Mouse (Mus musculus) liver, adult 2 months (tissue): Measurements from ENCODE around the gene Btn2a2. TPM values are rescaled to one million over a fixed set of nuclear protein-coding genes. Genes with fewer than 3 reads are reported as not detected.

Experiments
- DNase-seq: peaks from one replicate; pipeline ENCODE4 v3.0.0-alpha.2; 2011; ENCODE audit warnings: low read depth, low spot score; ENCODE audit errors: extremely low read depth
- H3K27ac ChIP-seq: fragments of 200-500 bp; replicated peaks from 2 replicates; pipeline ENCODE4 v1.5.1; 2012; ENCODE audit warnings: low read depth, mild to moderate bottlenecking, control low read depth, inconsistent platforms, low read length; ENCODE audit not compliant: insufficient read depth
- H3K27me3 ChIP-seq: fragments of 200-500 bp; 2 replicates; pipeline ENCODE4 v1.6.1; 2012; ENCODE audit warnings: mild to moderate bottlenecking, moderate library complexity, low read length, inconsistent platforms; ENCODE audit not compliant: control insufficient read depth, insufficient read depth
- H3K36me3 ChIP-seq: fragments of 200-500 bp; 2 replicates; pipeline ENCODE4 v1.6.1; 2012; ENCODE audit warnings: low read length, inconsistent platforms; ENCODE audit not compliant: control insufficient read depth, insufficient read depth
- H3K4me1 ChIP-seq: fragments of 200-500 bp; 2 replicates; pipeline ENCODE4 v1.6.1; 2011; ENCODE audit warnings: low read length; ENCODE audit not compliant: control insufficient read depth, insufficient read depth
- H3K4me3 ChIP-seq: fragments of 200-500 bp; 2 replicates; pipeline ENCODE4 v1.5.1; 2011; ENCODE audit warnings: low read depth, mild to moderate bottlenecking, control low read depth, low read length, moderate library complexity; ENCODE audit not compliant: insufficient read depth
- H3K79me2 ChIP-seq: fragments of 200-500 bp; 2 replicates; pipeline ENCODE4 v1.6.1; 2012; ENCODE audit warnings: inconsistent platforms, mild to moderate bottlenecking, low read length, moderate library complexity; ENCODE audit not compliant: control insufficient read depth, insufficient read depth
- H3K9ac ChIP-seq: fragments of 200-500 bp; 2 replicates; pipeline ENCODE4 v1.6.1; 2012; ENCODE audit warnings: low read depth, mild to moderate bottlenecking, control low read depth, inconsistent platforms, low read length
- CTCF ChIP-seq: fragments of 200-500 bp; IDR thresholded peaks from 2 replicates; pipeline ENCODE4 v1.5.1; 2011; ENCODE audit warnings: low read depth, low read length, control low read depth
- POLR2A ChIP-seq: fragments of 200-500 bp; IDR thresholded peaks from 2 replicates; pipeline ENCODE4 v1.6.1; 2011; ENCODE audit warnings: low read length, control low read depth; ENCODE audit not compliant: insufficient read depth; ENCODE audit errors: extremely low read depth
- WGBS: fragments of 180-500 bp; shearing (Covaris S2); methylation state at CpG from one replicate; pipeline ENCODE4 v1.1.7; 2018; 5-methylcytosine and 5-hydroxymethylcytosine counted together
- polyA plus RNA-seq: library from polyadenylated mRNA; depleted of rRNA; stranded (reverse); fragments of >200 nt; gene quantifications from 2 replicates; pipeline ENCODE4 v1.2.3, GENCODE M21; 2012
- total RNA-seq: library from RNA; depleted of rRNA; stranded (reverse); fragments of >200 nt; gene quantifications from 2 replicates; pipeline ENCODE4 v1.2.3, GENCODE M21; 2014

The Btn2a2 gene
- total and polyA plus RNA-seq, 2 experiments, result not detected

DNA sequence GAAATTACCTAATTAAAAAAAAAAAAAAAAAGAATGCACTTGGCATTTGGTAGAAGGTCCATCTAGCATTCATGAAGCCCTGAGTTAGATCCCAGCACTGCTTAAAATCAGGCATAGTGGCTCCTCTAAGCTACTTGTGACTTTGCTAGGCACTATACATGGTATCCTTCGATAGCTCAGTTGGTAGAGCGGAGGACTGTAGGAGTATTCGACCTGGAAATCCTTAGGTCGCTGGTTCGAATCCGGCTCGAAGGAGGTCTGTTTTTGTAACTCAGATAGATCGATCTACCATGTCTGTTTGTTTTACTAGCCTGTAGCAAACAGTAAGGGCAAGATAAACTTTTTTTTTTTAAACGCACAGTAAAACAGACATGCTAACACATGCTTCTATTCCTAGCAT is 21.7 kb downstream of the Btn2a2 start:
- H3K27me3 ChIP-seq, result no peaks in the 10 kb centered on the region
- no peak overlapping the region for H3K27ac ChIP-seq
- H3K36me3 ChIP-seq, result no peaks in the 10 kb centered on the region
- no peak for TF ChIP-seq POLR2A
- no peak for TF ChIP-seq CTCF
- WGBS, result 5% methylated on average over 9 of the region's 9 CpGs
- H3K79me2 ChIP-seq, result no peaks in the 10 kb centered on the region
- H3K4me3 ChIP-seq, result no peak overlapping the region
- peak; percentile 82 for DNase-seq
- peaks cover 13% of the 10 kb centered on the region for H3K4me1 ChIP-seq
- H3K9ac ChIP-seq, result no peak overlapping the region

DNA sequence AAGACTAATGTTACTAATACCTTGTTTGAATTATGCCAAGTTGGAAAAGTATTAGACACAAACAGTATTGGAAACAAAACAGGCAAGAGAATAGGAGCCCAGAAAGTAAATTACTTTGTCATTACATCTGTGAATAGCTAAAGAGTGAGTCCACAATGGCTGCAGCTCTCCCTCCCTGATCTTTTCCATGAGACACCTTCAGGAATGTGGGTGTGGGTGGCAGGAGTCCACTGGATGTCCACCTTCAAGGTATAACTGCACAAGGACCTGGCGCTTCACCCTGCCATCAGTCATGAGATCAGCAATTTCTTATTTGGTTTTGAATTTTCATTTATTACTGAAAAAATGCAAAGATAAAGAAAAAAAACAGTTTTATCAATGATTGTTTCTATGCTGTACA is 22.4 kb downstream of the Btn2a2 start:
- H3K4me3 ChIP-seq, result no peak overlapping the region
- 79% methylated on average over 1 of the region's 1 CpGs for WGBS
- no peak for TF ChIP-seq CTCF
- no peak for TF ChIP-seq POLR2A

DNA sequence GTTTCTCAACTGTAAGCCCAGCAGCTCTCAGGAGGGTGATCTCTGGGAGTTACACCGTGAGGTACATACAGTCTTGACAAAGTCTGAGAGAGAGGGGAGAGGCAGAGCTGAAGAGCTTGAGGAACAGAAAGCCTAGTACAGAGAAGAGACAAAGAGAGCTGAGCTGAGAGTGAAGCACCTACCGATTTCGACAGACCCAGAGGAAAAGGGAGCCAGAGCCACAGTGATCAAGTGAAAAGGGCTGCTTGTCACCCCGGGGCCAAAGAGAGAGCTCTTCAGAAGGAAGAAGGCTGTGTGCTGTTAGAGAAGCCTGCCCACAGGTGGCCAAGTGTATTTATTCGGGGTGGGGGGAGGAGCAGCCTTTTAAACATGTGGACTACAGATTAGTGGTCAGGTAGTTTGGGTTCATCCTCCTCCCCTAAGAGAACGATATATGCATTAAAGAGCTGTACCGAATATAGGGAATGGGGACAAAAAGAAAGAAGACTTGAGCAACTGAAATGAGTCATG is 23.0 kb downstream of the Btn2a2 start, which contains the start of gene Btn1a1:
Btn1a1 (minus strand) TSS at position 302 of the 510 bp plus-strand sequence.
- Histone ChIP-seq H3K4me3 (no peak within 1 kb of the TSS), H3K36me3 (no peaks in the 10 kb centered on the region), H3K27me3 (no peaks in the 10 kb centered on the region), H3K27ac (no peak within 1 kb of the TSS), H3K79me2 (no peaks in the 10 kb centered on the region), H3K4me1 (peaks cover 13% of the 10 kb centered on the region), H3K9ac (0 out of 2 replicates have a peak within 1 kb of the TSS, but pooled peaks have one; percentile 2)
- 7% methylated on average over 7 of the region's 7 CpGs for WGBS
- DNase-seq, result peak; percentile 22
- TF ChIP-seq CTCF (no peak), POLR2A (no peak)

More for the DNA sequence above, 22.4 kb downstream of the Btn2a2 start:
- peaks cover 13% of the 10 kb centered on the region for H3K4me1 ChIP-seq
- no peaks in the 10 kb centered on the region for H3K27me3 ChIP-seq
- no peaks in the 10 kb centered on the region for H3K36me3 ChIP-seq
- DNase-seq, result no peak
- H3K9ac ChIP-seq, result no peak overlapping the region
- no peaks in the 10 kb centered on the region for H3K79me2 ChIP-seq
- no peak overlapping the region for H3K27ac ChIP-seq

DNA sequence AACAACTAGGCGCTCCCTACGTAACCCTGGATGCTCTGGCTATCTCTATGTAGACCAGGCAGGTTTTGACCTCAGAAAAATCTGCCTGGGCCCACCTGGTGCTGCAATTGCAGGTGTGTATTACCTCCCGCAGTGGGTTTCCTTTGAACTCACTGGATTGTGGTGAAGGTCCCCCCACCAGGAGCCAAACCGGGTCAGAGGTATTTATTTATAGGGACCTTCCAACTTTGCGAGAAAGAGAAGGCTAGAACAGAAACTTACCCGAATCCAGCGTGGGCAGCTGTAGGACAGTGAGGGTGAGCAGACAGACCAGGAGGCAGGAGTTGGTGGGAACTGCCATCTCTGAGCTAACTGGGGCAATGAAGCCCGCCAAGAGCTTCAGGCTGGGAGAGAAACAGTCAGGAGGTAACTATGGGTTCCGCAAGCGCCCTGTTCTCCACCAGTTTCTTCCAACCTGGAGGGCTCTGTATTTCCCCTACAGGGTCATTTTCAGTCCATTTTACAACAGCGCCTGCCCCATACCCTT is 23.8 kb downstream of the Btn2a2 start:
- Histone ChIP-seq H3K9ac (no peak overlapping the region), H3K27ac (no peak overlapping the region)

DNA sequence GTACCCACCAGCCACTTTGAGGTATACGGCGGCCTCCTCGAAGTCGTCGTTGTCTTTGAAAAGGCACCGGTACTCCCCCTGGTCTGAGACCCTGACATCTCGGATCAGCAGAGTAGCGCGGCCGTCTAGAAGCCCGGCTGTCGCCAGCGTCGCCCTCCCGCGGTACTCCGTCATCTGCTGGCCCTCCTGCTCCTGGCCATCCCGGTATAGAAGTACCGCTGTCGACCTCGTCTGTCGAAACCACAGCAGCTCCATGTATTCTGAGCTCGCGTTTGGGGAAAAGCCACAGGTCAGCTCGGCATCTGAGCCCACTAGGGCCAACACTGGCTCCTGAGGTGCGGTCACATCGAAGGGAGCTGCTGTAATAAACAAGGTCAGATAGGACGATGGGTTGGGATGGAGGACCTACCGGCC is 24.4 kb downstream of the Btn2a2 start:
- no peak overlapping the region for H3K27ac ChIP-seq
- 1% methylated on average over 29 of the region's 29 CpGs for WGBS
- H3K27me3 ChIP-seq, result no peaks in the 10 kb centered on the region
- no peak for TF ChIP-seq POLR2A
- no peak for TF ChIP-seq CTCF
- H3K36me3 ChIP-seq, result no peaks in the 10 kb centered on the region
- H3K4me1 ChIP-seq, result peaks cover 13% of the 10 kb centered on the region
- H3K4me3 ChIP-seq, result peak overlapping the region; percentile 19
- H3K79me2 ChIP-seq, result no peaks in the 10 kb centered on the region
- H3K9ac ChIP-seq, result peak overlapping the region; percentile 30; the same call in 1 of the 2 replicates
- DNase-seq, result no peak

More for the DNA sequence above, 23.8 kb downstream of the Btn2a2 start:
- no peak for DNase-seq
- Histone ChIP-seq H3K27me3 (no peaks in the 10 kb centered on the region), H3K4me3 (no peak overlapping the region), H3K4me1 (peaks cover 13% of the 10 kb centered on the region), H3K79me2 (no peaks in the 10 kb centered on the region), H3K36me3 (no peaks in the 10 kb centered on the region)
- WGBS, result 15% methylated on average over 11 of the region's 11 CpGs
- no peak for TF ChIP-seq POLR2A
- no peak for TF ChIP-seq CTCF
